Mouse (Mus musculus) hematopoietic multipotent progenitor cell, adult 10-12 weeks (in vitro differentiated cells): Measurements from ENCODE around the gene Gimap1. TPM values are rescaled to one million over a fixed set of nuclear protein-coding genes. Genes with fewer than 3 reads are reported as not detected.

Experiments used
- polyA plus RNA-seq: library from polyadenylated mRNA; stranded (reverse); fragments of >175 nt; gene quantifications from 2 replicates; pipeline ENCODE4 v1.2.3, GENCODE M21; 2012; ENCODE audit warnings: low replicate concordance

The Gimap1 gene
- polyA plus RNA-seq: 154 and 203 TPM in 2 replicates

DNA sequence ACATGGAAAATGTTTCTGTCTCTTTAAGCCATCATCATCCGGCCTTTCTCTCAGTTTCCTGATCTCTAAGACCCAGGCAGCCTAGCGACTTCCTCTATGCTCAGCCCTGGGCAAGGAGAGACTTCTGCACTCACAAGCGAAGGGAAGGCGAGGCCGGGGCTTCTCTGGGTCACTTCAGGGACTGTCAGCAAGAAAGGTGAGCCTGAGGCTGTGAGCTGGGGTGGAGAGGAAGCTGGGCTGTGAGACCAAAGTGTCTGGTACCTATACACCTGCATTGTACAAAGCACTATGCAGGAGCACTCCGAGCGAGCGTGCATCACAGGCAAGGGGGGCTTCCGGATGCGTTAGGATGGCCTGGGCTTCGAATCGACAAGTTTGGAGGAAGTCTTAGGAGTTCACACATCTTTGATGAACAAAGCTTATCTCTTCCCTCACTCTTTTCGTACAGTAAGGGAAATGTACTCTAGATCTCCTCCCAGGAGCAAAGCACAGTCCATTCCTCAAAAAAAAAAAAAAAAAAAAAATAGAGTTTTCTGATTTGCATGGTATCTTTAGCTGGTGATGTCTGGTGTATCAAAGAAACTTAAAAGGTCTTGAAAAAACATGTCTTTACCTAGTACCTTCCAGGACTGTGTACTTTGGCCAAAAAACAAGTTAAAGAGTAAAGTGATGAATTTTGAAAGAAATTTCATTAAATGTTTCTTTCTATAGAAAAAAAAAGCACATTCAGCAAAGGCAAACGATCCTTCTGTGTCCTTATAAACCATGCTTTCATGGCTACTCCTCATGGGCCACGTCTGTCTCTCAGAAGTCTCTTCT, at the start of gene Gimap1:
Gene Gimap1 (plus strand): TSS at position 94 of the 819 bp plus-strand sequence.

GRCm38 (mm10) chr6:48718455-48718854, 20.4 kb upstream of the Gimap1 start, which contains the start of the genes Gm28053 and Gimap7:
Gene Gm28053 (plus strand): TSS chr6:48718607.
Gene Gimap7 (plus strand): TSS chr6:48718621.

DNA sequence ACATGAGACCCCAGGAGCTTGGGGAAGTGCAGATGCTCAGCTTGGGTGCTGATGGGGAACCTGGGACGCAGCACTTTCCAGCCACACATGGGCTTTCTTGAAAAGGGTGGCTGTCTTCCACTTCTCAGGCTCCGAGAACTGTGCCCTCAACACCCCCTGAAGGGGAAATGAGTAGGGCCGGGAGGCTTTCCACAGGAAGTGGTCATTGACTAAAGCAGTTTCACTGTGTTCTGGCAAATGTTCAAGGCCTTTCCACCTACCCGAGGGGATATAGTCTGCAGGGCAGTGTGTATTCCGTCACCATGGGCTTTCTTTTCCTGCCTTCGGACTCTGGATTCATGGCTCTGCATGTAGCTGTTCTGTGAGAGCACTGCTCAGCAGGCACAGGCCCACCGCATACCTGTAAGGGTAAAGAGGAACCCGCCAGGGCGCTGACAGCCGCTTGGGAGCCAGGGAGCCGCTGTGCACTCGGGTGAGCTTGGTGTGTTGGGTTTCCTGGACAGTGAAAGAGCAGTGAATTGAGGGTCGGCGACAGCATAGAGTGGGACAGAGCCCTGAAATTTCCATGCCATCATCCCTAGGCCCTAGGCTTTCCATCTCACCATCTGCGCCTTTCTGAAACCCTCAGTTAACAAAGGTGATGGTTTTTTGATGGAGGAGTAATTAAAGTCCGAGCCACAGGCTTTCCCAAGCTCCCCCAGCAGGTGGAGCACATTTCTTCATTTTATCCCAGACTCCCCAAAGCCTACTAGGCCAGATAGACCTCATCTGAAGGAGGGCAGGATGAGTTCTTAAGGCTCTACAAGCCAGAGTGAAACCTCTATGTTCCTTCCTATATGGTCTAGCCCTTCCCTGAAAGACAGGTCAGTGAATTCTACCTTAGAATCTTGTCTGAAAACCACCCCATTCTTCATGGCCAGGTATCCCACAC, 7.4 kb downstream of the Gimap1 start, which contains the start of gene Gimap5:
Gene Gimap5 (plus strand): TSS at position 239 of the 931 bp plus-strand sequence.

DNA sequence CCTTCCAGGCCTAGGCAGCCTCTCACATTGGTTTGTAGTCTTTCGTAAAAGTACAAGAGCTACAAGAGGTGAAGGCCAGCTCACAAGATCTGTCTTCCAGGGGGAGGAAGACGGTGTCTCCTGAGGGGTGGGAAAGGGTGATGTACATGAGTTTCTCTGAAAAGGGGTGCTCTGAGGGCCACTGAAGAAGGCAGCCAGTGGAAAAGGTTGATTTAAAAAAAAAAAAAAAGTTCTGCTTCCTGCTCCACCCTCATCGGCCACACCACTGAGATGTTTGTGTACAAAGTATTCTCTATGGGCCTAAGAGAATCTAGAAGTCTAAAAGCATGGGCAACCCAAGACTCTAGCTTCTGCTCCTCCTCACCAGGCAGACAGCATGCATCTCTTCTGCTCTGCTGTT, 31.8 kb downstream of the Gimap1 start, which contains the start of gene Gimap3:
Gene Gimap3 (minus strand): TSS at position 156 of the 400 bp plus-strand sequence.

Other genes with a start within 250 kb of the Gimap1 start
- 0.94 and 5.5 TPM in 2 replicates for gene Atp6v0e2, start 201.4 kb upstream of the Gimap1 start, polyA plus RNA-seq
- 55.0 and 57.4 TPM in 2 replicates for gene Lrrc61, start 184.3 kb upstream of the Gimap1 start, polyA plus RNA-seq
- 0.35 TPM in 1 of 2 replicates, not detected in the other for gene Rarres2, start 166.3 kb upstream of the Gimap1 start, polyA plus RNA-seq
- not detected in 2 replicates for gene Gm45021, start 149.4 kb upstream of the Gimap1 start, polyA plus RNA-seq
- 21.7 and 39.5 TPM in 2 replicates for gene Repin1, start 145.2 kb upstream of the Gimap1 start, polyA plus RNA-seq
- gene Gm44965, start 145.1 kb upstream of the Gimap1 start, polyA plus RNA-seq: not detected in 2 replicates
- 2.9 and 3.6 TPM in 2 replicates for gene Zfp775, start 137.0 kb upstream of the Gimap1 start, polyA plus RNA-seq
- 0.58 and 1.2 TPM in 2 replicates for gene AI854703, start 112.3 kb upstream of the Gimap1 start, polyA plus RNA-seq
- gene Gimap8, start 91.8 kb upstream of the Gimap1 start, polyA plus RNA-seq: 40.6 and 47.5 TPM in 2 replicates
- gene Gimap9, start 62.9 kb upstream of the Gimap1 start, polyA plus RNA-seq: 2.5 and 8.7 TPM in 2 replicates
- gene Gimap4, start 54.5 kb upstream of the Gimap1 start, polyA plus RNA-seq: 16.1 and 52.6 TPM in 2 replicates
- 50.6 and 78.7 TPM in 2 replicates for gene Gimap6, start 30.8 kb upstream of the Gimap1 start, polyA plus RNA-seq
- 0.58 and 1.8 TPM in 2 replicates for gene Gm28053, start 20.4 kb upstream of the Gimap1 start, polyA plus RNA-seq
- gene Gimap7, start 20.4 kb upstream of the Gimap1 start, polyA plus RNA-seq: 8.8 and 14.1 TPM in 2 replicates
- 71.0 and 148 TPM in 2 replicates for gene Gimap5, start 7.1 kb downstream of the Gimap1 start, polyA plus RNA-seq
- gene Gimap3, start 31.8 kb downstream of the Gimap1 start, polyA plus RNA-seq: 218 and 606 TPM in 2 replicates
- gene Tmem176a, start 101.9 kb downstream of the Gimap1 start, polyA plus RNA-seq: 25.8 and 154 TPM in 2 replicates
- 18.0 and 42.7 TPM in 2 replicates for gene Tmem176b, start 102.4 kb downstream of the Gimap1 start, polyA plus RNA-seq
- gene Aoc1, start 133.8 kb downstream of the Gimap1 start, polyA plus RNA-seq: not detected in 2 replicates
- not detected in 2 replicates for gene 1600015I10Rik, start 190.8 kb downstream of the Gimap1 start, polyA plus RNA-seq
- gene Doxl2, start 235.9 kb downstream of the Gimap1 start, polyA plus RNA-seq: not detected in 2 replicates
- gene Svs1, start 247.8 kb downstream of the Gimap1 start, polyA plus RNA-seq: not detected in 2 replicates